Mouse (Mus musculus): ENCODE data around the gene Prkrip1. TPM values are rescaled to one million over a fixed set of nuclear protein-coding genes. Genes with fewer than 3 reads are reported as not detected.

Prkrip1 gene
- 32.3 and 36.3 TPM in 2 replicates for polyA plus RNA-seq (2021; fragmentation: Nextera tagmentation)
- long read RNA-seq, experiment 1, transcript Prkrip1-204 (6 exons, 3,893 nt): major isoform, 22 of 36 reads
- long read RNA-seq, experiment 1, partial matches to known transcripts: 12 of 36 reads
- long read RNA-seq, experiment 1, other reads (novel, unspliced or antisense): 2 of 36 reads
- long read RNA-seq, experiment 2, transcript Prkrip1-204 (6 exons, 3,893 nt): major isoform, 58 of 62 reads
- long read RNA-seq, experiment 2, partial matches to known transcripts: 1 of 62 reads
- long read RNA-seq, experiment 2, other reads (novel, unspliced or antisense): 3 of 62 reads

DNA sequence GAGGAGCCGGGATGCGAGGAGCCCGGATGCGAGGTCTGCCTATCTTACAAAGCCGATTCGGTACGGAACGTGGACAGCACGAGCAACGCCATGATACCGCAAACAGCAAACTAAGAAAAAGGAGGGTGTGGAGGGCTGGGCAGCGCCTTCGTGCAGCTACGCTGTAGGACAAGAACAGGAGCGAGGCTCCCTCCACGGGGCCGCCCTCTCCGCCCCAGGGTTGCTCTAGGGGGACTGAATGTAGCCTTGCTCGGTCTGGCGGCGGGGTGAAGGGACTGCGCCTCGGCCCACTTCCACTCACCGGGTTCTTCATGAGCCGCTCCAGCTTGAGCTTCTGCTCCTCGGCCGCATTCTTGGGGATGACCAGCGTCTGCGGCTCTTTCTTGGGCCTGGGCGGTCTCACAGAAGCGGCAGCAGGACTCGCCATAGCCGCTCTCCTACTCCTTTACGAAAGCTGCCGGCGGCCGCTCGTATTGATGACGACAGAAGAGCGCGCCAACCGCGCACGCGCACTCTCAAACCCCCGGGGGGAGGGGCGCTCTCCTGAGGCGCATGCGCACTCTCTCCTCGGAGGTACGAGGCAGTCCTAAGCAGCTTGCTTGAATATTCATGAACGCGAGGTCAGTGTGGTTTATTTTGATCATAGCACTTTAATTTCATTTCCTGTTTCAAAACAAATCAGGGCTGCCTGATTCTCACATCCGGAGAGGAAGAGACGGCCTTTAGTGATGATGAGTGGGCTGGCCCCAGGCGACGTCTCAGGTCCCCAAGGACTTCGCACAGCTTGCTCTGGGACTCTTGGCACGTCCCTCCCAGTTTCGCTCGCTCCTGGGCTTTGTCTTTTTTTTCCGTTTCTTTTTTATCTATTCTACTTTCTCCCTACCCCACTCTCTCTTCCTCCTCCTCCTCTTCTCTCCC is at the start of gene Prkrip1:
Gene Prkrip1 (minus strand): TSS at position 490 of the 918 bp plus-strand sequence.

GRCm38 (mm10) chr5:136246452-136246838 is 47.7 kb upstream of the Prkrip1 start, which contains the start of gene Sh2b2:
Gene Sh2b2, minus strand, starts transcription at chr5:136246556.

GRCm38 (mm10) chr5:136170512-136171362 is 28.0 kb downstream of the Prkrip1 start, which contains the start of gene Orai2:
Gene Orai2, minus strand, starts transcription at chr5:136170713.

GRCm38 (mm10) chr5:136135571-136136291 is 63.0 kb downstream of the Prkrip1 start, which contains the start of the genes Lrwd1 and Alkbh4:
Gene Lrwd1, minus strand, starts transcription at chr5:136136074.
Gene Alkbh4, plus strand, starts transcription at chr5:136136146.

Other genes starting within 250 kb of the Prkrip1 start
- gene Ssc4d, start 224.4 kb downstream of the Prkrip1 start, polyA plus RNA-seq (2021; fragmentation: Nextera tagmentation): 0.93 and 0.94 TPM in 2 replicates
- 0.18 and 0.56 TPM in 2 replicates for gene Zp3, start 218.9 kb downstream of the Prkrip1 start, polyA plus RNA-seq (2021; fragmentation: Nextera tagmentation)
- 7.4 and 7.7 TPM in 2 replicates for gene Dtx2, start 204.2 kb downstream of the Prkrip1 start, polyA plus RNA-seq (2021; fragmentation: Nextera tagmentation)
- gene Upk3b, start 160.5 kb downstream of the Prkrip1 start, polyA plus RNA-seq (2021; fragmentation: Nextera tagmentation): not detected in 2 replicates
- gene Upk3bl, start 144.5 kb downstream of the Prkrip1 start, polyA plus RNA-seq (2021; fragmentation: Nextera tagmentation): 0.53 and 0.93 TPM in 2 replicates
- gene Rasa4, start 115.0 kb downstream of the Prkrip1 start, polyA plus RNA-seq (2021; fragmentation: Nextera tagmentation): 1.7 and 2.0 TPM in 2 replicates
- gene Polr2j, start 82.3 kb downstream of the Prkrip1 start, polyA plus RNA-seq (2021; fragmentation: Nextera tagmentation): 153 and 176 TPM in 2 replicates
- gene Lrwd1, start 62.9 kb downstream of the Prkrip1 start, polyA plus RNA-seq (2021; fragmentation: Nextera tagmentation): 5.6 and 6.3 TPM in 2 replicates
- 10.3 and 10.5 TPM in 2 replicates for gene Alkbh4, start 62.8 kb downstream of the Prkrip1 start, polyA plus RNA-seq (2021; fragmentation: Nextera tagmentation)
- 79.5 and 83.7 TPM in 2 replicates for gene Orai2, start 28.2 kb downstream of the Prkrip1 start, polyA plus RNA-seq (2021; fragmentation: Nextera tagmentation)
- gene Sh2b2, start 47.6 kb upstream of the Prkrip1 start, polyA plus RNA-seq (2021; fragmentation: Nextera tagmentation): 0.90 and 1.5 TPM in 2 replicates